Mouse (Mus musculus) inflammation-experienced regulatory T-cells, adult 16 weeks (primary cell): ENCODE measurements around the gene Vsir. TPM values are rescaled to one million over a fixed set of nuclear protein-coding genes. Genes with fewer than 3 reads are reported as not detected.

Experiments
- polyA plus RNA-seq: library from polyadenylated mRNA; unstranded; fragments of 100-300 nt; shearing (Covaris generic); gene quantifications from one replicate; pipeline ENCODE4 v1.2.1, GENCODE M21; 2017

Vsir gene
- 261 TPM for polyA plus RNA-seq

DNA sequence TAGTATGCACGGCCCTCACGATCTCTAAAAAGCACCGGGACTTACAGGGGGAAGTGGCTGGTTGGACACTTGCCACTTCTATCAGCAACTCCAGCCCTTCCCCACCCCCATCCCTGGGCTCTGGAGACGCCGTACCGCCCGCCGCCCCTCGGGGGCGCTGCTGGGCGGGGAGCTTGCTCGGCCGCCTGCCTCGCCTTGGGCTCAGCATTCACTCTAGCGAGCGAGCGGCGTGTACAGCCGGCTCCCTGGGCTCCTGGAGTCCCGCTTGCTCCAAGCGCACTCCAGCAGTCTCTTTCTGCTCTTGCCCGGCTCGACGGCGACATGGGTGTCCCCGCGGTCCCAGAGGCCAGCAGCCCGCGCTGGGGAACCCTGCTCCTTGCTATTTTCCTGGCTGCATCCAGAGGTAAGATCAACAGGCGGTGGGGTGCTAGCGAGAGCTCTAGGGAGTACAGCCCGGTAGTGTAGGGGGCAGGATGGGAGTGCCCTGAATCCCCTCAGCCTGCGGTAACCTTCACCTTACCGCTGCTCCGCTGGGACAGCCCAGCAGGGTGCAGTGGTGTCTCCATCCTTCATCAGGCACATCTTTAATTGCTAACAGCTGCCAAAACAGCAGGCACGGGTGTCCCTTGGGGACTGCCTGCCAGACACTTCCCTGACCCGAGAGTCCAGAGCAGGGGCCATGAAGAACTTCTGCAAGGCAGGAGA lies at the start of gene Vsir:
Gene Vsir (plus strand): TSS at position 151 of the 705 bp plus-strand sequence.

GRCm38 (mm10) chr10:60399449-60399848 lies 52.8 kb downstream of the Vsir start, which contains the start of gene Gm17455:
Gene Gm17455 (plus strand): TSS chr10:60399726.

Other genes with a start within 250 kb of the Vsir start
- 9.2 TPM for gene Spock2, start 240.6 kb upstream of the Vsir start, polyA plus RNA-seq
- gene Chst3, start 127.6 kb upstream of the Vsir start, polyA plus RNA-seq = 0.23 TPM
- gene Psap, start 69.2 kb upstream of the Vsir start, polyA plus RNA-seq = 434 TPM
- gene Gm17455, start 52.9 kb downstream of the Vsir start, polyA plus RNA-seq = 1.9 TPM